Mouse (Mus musculus) adrenal gland, postnatal 0 days (tissue): Measurements from ENCODE around the gene Gm5447. TPM values are rescaled to one million over a fixed set of nuclear protein-coding genes. Genes with fewer than 3 reads are reported as not detected.

Experiments
- polyA plus RNA-seq: library from polyadenylated mRNA; unstranded; fragments of >200 nt; fragmentation: Nextera tagmentation; extraction: Ambion mirVana; gene quantifications from 2 replicates; pipeline ENCODE4 v1.2.1, GENCODE M21; 2015

Gm5447 gene
- polyA plus RNA-seq: 0.14 TPM in 1 of 2 replicates, not detected in the other

GRCm38 (mm10) chr13:30973501-30974246, at the start of gene Gm5447, which contains the start of gene Exoc2:
Gene Gm5447 (plus strand): TSS chr13:30974204.
Gene Exoc2 (minus strand): TSS chr13:30974093.

GRCm38 (mm10) chr13:30947540-30947939, 26.5 kb upstream of the Gm5447 start, which contains the start of gene Hus1b:
Gene Hus1b (minus strand): TSS chr13:30947759.

Other genes with a start within 250 kb of the Gm5447 start
- gene Irf4, start 225.0 kb upstream of the Gm5447 start, polyA plus RNA-seq: 0.08 and 0.22 TPM in 2 replicates
- not detected in 2 replicates for gene Hus1b, start 26.4 kb upstream of the Gm5447 start, polyA plus RNA-seq
- gene Exoc2, start 111 bp upstream of the Gm5447 start, polyA plus RNA-seq: 15.5 and 19.7 TPM in 2 replicates